Mouse (Mus musculus) heart, embryonic 14.5 days (tissue): ENCODE measurements at regions not wholly inside any gene's neighbourhood (a gene's known extent, or its start where the extent isn't known, plus 50 kb on each side); places are given as distances from the start of the nearest gene placed in this dataset.

Source experiments
- ATAC-seq: fragments of 200-750 bp; cut with Nextera tagmentation; 2 replicates; pipeline ENCODE4 v1.8.0; 2017; ENCODE audit warnings: low read depth, moderate TSS enrichment; ENCODE audit not compliant: insufficient number of reproducible peaks, insufficient read depth, low FRiP score
- H3K27ac ChIP-seq, 2 experiments: fragments of 200-500 bp in 1 of 2; fragments of 300-500 bp in 1 of 2; sonication (generic) in 1 of 2; replicated peaks in 1 of 2; 2 replicates each; pipeline ENCODE4 v1.5.1; 2012 to 2014; ENCODE audit warnings: low read depth in 2 of 2, low read length in 2 of 2, control low read depth in 1 of 2, mild to moderate bottlenecking in 1 of 2, mixed read lengths in 1 of 2; ENCODE audit not compliant: control insufficient read depth in 1 of 2, insufficient read depth in 1 of 2
- H3K27me3 ChIP-seq: fragments of 300-500 bp; sonication (generic); 2 replicates; pipeline ENCODE4 v1.6.1; 2014; ENCODE audit warnings: mild to moderate bottlenecking, low read length, control low read depth; ENCODE audit not compliant: control insufficient read depth, insufficient read depth
- H3K36me3 ChIP-seq: fragments of 300-500 bp; sonication (generic); 2 replicates; pipeline ENCODE4 v1.6.1; 2014; ENCODE audit warnings: mild to moderate bottlenecking, control low read depth, low read length, mixed read lengths; ENCODE audit not compliant: control insufficient read depth, insufficient read depth
- H3K4me1 ChIP-seq, 2 experiments: fragments of 200-500 bp in 1 of 2; fragments of 300-500 bp in 1 of 2; sonication (generic) in 1 of 2; 2 replicates each; pipeline ENCODE4 v1.6.1; 2012 to 2014; ENCODE audit warnings: low read length in 2 of 2, control low read depth in 1 of 2, mixed read lengths in 1 of 2; ENCODE audit not compliant: control insufficient read depth in 2 of 2, insufficient read depth in 2 of 2
- H3K4me2 ChIP-seq: fragments of 300-500 bp; sonication (generic); 2 replicates; pipeline ENCODE4 v1.6.1; 2014; ENCODE audit warnings: mild to moderate bottlenecking, low read length
- H3K4me3 ChIP-seq, 2 experiments: fragments of 200-500 bp in 1 of 2; fragments of 300-500 bp in 1 of 2; sonication (generic) in 1 of 2; 2 replicates each; pipeline ENCODE4 v1.5.1; 2012 to 2014; ENCODE audit warnings: low read length in 2 of 2, mild to moderate bottlenecking in 2 of 2, control low read depth in 1 of 2, low read depth in 1 of 2, moderate library complexity in 1 of 2; ENCODE audit not compliant: control insufficient read depth in 1 of 2, insufficient read depth in 1 of 2
- H3K9ac ChIP-seq: fragments of 300-500 bp; sonication (generic); 2 replicates; pipeline ENCODE4 v1.6.1; 2014; ENCODE audit warnings: mild to moderate bottlenecking, low read length
- H3K9me3 ChIP-seq: fragments of 300-500 bp; sonication (generic); 2 replicates; pipeline ENCODE4 v1.6.1; 2016; ENCODE audit warnings: low read length, control low read depth; ENCODE audit not compliant: control insufficient read depth
- WGBS: fragments of 180-500 bp; shearing (Covaris S2); extraction: QIAGEN DNeasy Blood & Tissue Kit; methylation state at CpG from one replicate; pipeline ENCODE4 v1.1.7; 2014; 5-methylcytosine and 5-hydroxymethylcytosine counted together

DNA sequence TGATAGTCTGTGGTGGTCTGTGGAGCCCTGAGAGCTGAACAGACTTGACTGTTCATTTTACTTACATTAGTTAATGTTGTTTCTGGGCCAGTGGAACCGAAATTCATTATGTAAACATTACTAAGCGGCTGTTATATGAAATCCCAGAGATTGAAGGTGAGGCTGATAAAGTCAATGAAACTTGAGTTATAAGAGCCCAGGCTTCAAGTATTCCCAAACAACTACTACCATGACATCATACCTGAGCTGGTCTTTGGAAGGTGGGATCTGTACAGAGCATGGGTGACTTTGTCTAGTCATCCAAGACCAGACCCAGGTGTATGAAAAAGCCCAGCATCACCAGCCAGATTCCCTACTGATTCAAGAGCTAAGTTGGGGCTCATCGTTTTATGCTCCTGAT is 326.5 kb downstream of the Etnk1 start:
- WGBS, result 88% methylated on average over 3 of the region's 3 CpGs
- Histone ChIP-seq H3K36me3 (no peaks in the 10 kb centered on the region), H3K9ac (no peak overlapping the region), H3K4me2 (no peak overlapping the region), H3K27me3 (no peaks in the 10 kb centered on the region), H3K4me1 (no peaks in the 10 kb centered on the region; a peak in 1 of 4 replicates), H3K4me3 (no peak overlapping the region), H3K27ac (no peak overlapping the region), H3K9me3 (0 out of 2 replicates have a peak, but pooled peaks cover 3% of the 10 kb centered on the region)
- no peak for ATAC-seq

- H3K4me3 ChIP-seq, result no peak overlapping the region
- no peak overlapping the region for H3K4me2 ChIP-seq
- H3K9ac ChIP-seq, result no peak overlapping the region
- H3K36me3 ChIP-seq, result no peaks in the 10 kb centered on the region
- no peak for ATAC-seq
- H3K9me3 ChIP-seq, result 0 out of 2 replicates have a peak, but pooled peaks cover 3% of the 10 kb centered on the region
- WGBS, result 89% methylated on average over 11 of the region's 11 CpGs
- H3K27me3 ChIP-seq, result no peaks in the 10 kb centered on the region
- no peaks in the 10 kb centered on the region; a peak in 1 of 4 replicates for H3K4me1 ChIP-seq
- no peak overlapping the region for H3K27ac ChIP-seq
Observed at GRCm38 (mm10) chr6:143494341-143494740, 327.3 kb downstream of the Etnk1 start.

DNA sequence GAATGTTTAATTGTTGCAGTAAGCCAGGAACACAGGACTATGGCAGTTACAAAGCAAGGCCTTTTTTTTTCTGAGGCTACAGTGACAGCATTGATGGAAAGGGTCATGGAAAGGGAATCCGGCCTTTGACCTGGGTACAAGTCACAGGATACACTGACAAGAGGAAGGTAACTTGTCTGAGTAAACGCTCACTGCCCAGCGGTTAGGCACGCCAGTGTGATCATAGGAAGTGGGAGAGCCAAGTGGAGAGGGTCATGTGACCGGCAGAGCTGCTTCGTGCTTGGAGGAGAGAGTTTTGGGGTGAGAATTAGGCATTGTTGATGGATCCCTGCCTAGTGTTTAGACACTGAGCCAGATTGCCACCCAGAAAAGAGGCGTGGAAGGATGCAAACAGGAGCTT is 327.9 kb downstream of the Etnk1 start:
- Histone ChIP-seq H3K4me1 (no peaks in the 10 kb centered on the region; a peak in 1 of 4 replicates), H3K9me3 (0 out of 2 replicates have a peak, but pooled peaks cover 3% of the 10 kb centered on the region), H3K4me2 (no peak overlapping the region), H3K27ac (no peak overlapping the region), H3K4me3 (no peak overlapping the region), H3K36me3 (no peaks in the 10 kb centered on the region), H3K27me3 (no peaks in the 10 kb centered on the region), H3K9ac (no peak overlapping the region)
- no peak for ATAC-seq
- WGBS, result 64% methylated on average over 7 of the region's 7 CpGs

- Histone ChIP-seq H3K4me1 (peaks cover 0 to 9% of the 10 kb centered on the region in 2 experiments; a peak in 1 of 4 replicates), H3K36me3 (no peaks in the 10 kb centered on the region), H3K9ac (no peak overlapping the region), H3K4me2 (no peak overlapping the region), H3K9me3 (no peaks in the 10 kb centered on the region), H3K4me3 (no peak overlapping the region), H3K27ac (no peak overlapping the region), H3K27me3 (no peaks in the 10 kb centered on the region)
- ATAC-seq, result no peak
- WGBS, result 64% methylated on average over 14 of the region's 14 CpGs
Observed at GRCm38 (mm10) chr6:143498764-143499163, 331.7 kb downstream of the Etnk1 start.

- H3K4me3 ChIP-seq, result no peak overlapping the region
- H3K36me3 ChIP-seq, result no peaks in the 10 kb centered on the region
- H3K27ac ChIP-seq, result no peak overlapping the region
- no peaks in the 10 kb centered on the region for H3K9me3 ChIP-seq
- peaks cover 0 to 9% of the 10 kb centered on the region in 2 experiments; a peak in 1 of 4 replicates for H3K4me1 ChIP-seq
- H3K9ac ChIP-seq, result no peak overlapping the region
- no peak for ATAC-seq
- WGBS, result 87% methylated on average over 19 of the region's 19 CpGs
- no peak overlapping the region for H3K4me2 ChIP-seq
- H3K27me3 ChIP-seq, result no peaks in the 10 kb centered on the region
Observed at GRCm38 (mm10) chr6:143499259-143500043, 332.4 kb downstream of the Etnk1 start.

- no peak for ATAC-seq
- Histone ChIP-seq H3K9me3 (no peaks in the 10 kb centered on the region), H3K4me1 (peaks cover 0 to 9% of the 10 kb centered on the region in 2 experiments; a peak in 1 of 4 replicates), H3K27ac (no peak overlapping the region), H3K27me3 (no peaks in the 10 kb centered on the region), H3K9ac (no peak overlapping the region), H3K4me2 (no peak overlapping the region), H3K4me3 (no peak overlapping the region), H3K36me3 (no peaks in the 10 kb centered on the region)
- WGBS, result 33% methylated on average over 8 of the region's 8 CpGs
Observed at GRCm38 (mm10) chr6:143502803-143503202, 335.8 kb downstream of the Etnk1 start.

DNA sequence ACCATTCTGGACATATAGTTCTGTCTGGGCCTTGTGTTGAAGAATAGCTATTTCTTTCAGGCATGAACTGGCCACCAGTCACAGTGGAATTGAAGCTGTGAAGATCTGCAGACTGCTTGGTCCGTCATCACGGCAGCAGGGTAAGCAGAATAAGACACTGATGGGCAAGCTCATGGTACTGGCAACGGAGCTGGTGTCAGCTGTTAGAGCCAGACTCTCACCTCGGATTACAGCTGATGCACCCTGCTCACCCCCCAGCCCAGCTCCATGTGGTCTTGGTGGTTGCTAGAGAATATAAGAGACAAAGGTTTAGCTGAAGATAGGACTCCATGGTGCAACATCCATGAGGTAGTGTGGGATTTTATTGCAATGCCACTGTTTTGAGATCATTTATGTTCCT is 336.9 kb downstream of the Etnk1 start:
- no peak overlapping the region for H3K27ac ChIP-seq
- no peak overlapping the region for H3K4me2 ChIP-seq

More for the DNA sequence above, 336.9 kb downstream of the Etnk1 start:
- Histone ChIP-seq H3K4me3 (no peak overlapping the region), H3K36me3 (no peaks in the 10 kb centered on the region), H3K27me3 (no peaks in the 10 kb centered on the region), H3K9ac (no peak overlapping the region), H3K4me1 (peaks cover 0 to 9% of the 10 kb centered on the region in 2 experiments; a peak in 1 of 4 replicates), H3K9me3 (no peaks in the 10 kb centered on the region)
- ATAC-seq, result no peak
- WGBS, result 78% methylated on average over 4 of the region's 4 CpGs
